Mouse (Mus musculus): Measurements from ENCODE around the gene Sult2a6.

The Sult2a6 gene

DNA sequence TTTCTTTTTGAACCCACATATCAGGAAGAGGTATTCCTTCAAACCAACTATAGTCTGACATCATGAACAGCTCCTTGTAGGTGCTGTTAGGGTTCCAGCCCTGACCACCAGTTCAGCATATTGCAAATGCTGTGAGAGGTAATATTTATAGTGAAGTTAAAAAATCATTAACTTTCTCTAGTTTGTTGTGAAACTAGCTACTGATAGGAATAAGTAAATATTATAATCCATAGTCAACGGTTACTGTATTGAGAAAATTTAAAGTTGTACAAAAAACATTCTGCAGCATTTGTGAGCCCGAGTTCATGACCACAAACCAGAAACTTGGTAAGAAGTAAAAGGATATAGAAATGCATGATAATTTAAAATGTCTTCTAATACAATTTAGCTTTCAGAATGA lies at the start of gene Sult2a6:
Gene Sult2a6 (minus strand): TSS at position 101 of the 400 bp plus-strand sequence.
- no peak for DNase-seq (ENCODE audit: low spot score)

DNA sequence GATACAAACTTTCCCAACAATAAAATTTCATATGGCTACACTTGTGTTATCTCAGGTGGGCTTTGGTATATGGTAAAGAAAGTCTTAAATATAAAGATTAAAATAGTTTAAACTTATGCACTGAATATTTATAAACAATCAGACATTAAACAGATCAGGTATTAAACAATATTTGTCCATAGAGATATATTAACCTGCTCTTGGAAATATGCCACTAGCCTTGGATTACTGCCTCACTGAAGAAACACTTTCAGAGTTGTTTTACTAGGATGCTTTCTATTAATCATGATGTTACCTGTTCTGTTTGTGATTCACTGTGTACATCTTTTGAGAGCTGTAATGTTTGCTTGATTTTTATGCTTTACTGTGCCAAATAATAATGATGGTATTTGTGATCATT lies 39.4 kb downstream of the Sult2a6 start:
- no peak for DNase-seq (ENCODE audit: low spot score)

DNA sequence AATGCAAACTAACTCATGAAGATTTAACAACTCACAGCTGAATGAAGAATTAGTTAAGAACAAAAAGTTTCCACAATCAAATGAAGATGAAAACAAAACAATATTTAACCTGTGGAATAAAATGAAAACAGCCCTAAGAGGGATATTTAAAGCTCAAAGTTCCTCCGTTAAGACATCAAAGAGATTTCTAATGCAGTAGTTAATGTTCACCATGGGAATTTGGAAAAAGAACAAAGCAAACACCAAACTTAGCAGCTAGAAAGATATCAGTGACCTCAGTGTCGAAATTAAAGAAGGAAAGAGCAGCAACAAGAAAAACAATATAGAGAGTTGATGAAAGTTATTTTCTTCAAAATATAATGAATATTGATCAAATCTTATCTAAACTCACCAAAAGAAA lies 51.3 kb downstream of the Sult2a6 start:
- no peak for DNase-seq (ENCODE audit: low spot score)

DNA sequence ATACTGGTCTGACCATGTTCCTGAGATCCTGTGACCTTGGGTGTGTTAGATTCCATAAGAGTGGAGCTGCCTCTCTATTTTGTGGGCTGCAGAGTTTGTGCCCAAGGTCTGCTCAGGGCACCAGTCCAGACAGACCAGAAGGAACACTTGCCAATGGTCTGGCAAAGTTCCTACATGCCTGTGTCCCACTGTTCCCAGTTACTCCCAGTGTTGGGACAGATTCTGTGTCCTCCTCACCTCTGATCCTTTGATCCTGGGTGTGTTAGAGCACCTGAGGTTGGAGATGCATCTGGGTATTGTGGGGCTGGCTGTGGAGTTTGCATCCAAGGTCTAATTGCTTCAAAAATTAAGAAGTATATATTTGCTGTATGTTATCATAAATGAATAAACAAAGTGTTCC lies 52.2 kb downstream of the Sult2a6 start:
- DNase-seq (ENCODE audit: low spot score) = no peak
